Mouse (Mus musculus): ENCODE results near the gene Ddx17. TPM values are rescaled to one million over a fixed set of nuclear protein-coding genes. Genes with fewer than 3 reads are reported as not detected.

Ddx17 gene
- 26.9 and 28.8 TPM in 2 replicates for polyA plus RNA-seq (2015; fragmentation: Nextera tagmentation; extraction: Ambion mirVana)

- peaks cover 31% of the 10 kb centered on the region for H3K36me3 ChIP-seq
- peaks cover 31% of the 10 kb centered on the region for H3K4me1 ChIP-seq
Measured at GRCm38 (mm10) chr15:79546410-79547288, at the start of gene Ddx17. Gene Ddx17, minus strand, starts transcription at chr15:79546741.

GRCm38 (mm10) chr15:79581581-79581980, 35.0 kb upstream of the Ddx17 start:
- WGBS, result 55% methylated on average over 1 of the region's 1 CpGs
- H3K4me1 ChIP-seq, result no peaks in the 10 kb centered on the region
- no peak overlapping the region for H3K27ac ChIP-seq (replicated peaks)
- no peaks in the 10 kb centered on the region for H3K9me3 ChIP-seq
- no peaks in the 10 kb centered on the region for H3K36me3 ChIP-seq
- H3K4me2 ChIP-seq, result no peak overlapping the region
- H3K27me3 ChIP-seq (replicated peaks), result no peaks in the 10 kb centered on the region
- ATAC-seq (ENCODE audit: extremely low read depth, insufficient number of reproducible peaks, low FRiP score, low TSS enrichment), result no peak
- H3K4me3 ChIP-seq, result no peak overlapping the region
- H3K9ac ChIP-seq, result no peak overlapping the region

More at GRCm38 (mm10) chr15:79546410-79547288, at the start of gene Ddx17:
- 2% methylated on average over 84 of the region's 84 CpGs for WGBS
- Histone ChIP-seq H3K4me2 (peak within 1 kb of the TSS; percentile 80), H3K9me3 (no peaks in the 10 kb centered on the region), H3K4me3 (peak within 1 kb of the TSS; percentile 78), H3K27ac (replicated peaks) (peak within 1 kb of the TSS; percentile 99), H3K27me3 (replicated peaks) (peaks cover 19% of the 10 kb centered on the region), H3K9ac (peak within 1 kb of the TSS; percentile 98)
- peak; percentile 96 for ATAC-seq (ENCODE audit: extremely low read depth, insufficient number of reproducible peaks, low FRiP score, low TSS enrichment)

GRCm38 (mm10) chr15:79577671-79578426, 31.3 kb upstream of the Ddx17 start:
- Histone ChIP-seq H3K4me2 (no peak overlapping the region), H3K9ac (no peak overlapping the region), H3K27me3 (replicated peaks) (no peaks in the 10 kb centered on the region), H3K27ac (replicated peaks) (no peak overlapping the region), H3K36me3 (no peaks in the 10 kb centered on the region), H3K4me3 (no peak overlapping the region), H3K9me3 (no peaks in the 10 kb centered on the region), H3K4me1 (no peaks in the 10 kb centered on the region)
- WGBS, result 58% methylated on average over 6 of the region's 6 CpGs
- ATAC-seq (ENCODE audit: extremely low read depth, insufficient number of reproducible peaks, low FRiP score, low TSS enrichment), result no peak

- Histone ChIP-seq H3K4me1 (no peaks in the 10 kb centered on the region), H3K4me3 (no peak overlapping the region), H3K27ac (replicated peaks) (no peak overlapping the region), H3K27me3 (replicated peaks) (no peaks in the 10 kb centered on the region), H3K36me3 (no peaks in the 10 kb centered on the region), H3K4me2 (no peak overlapping the region), H3K9ac (no peak overlapping the region), H3K9me3 (no peaks in the 10 kb centered on the region)
- 72% methylated on average over 2 of the region's 2 CpGs for WGBS
- ATAC-seq (ENCODE audit: extremely low read depth, insufficient number of reproducible peaks, low FRiP score, low TSS enrichment), result no peak
Measured at GRCm38 (mm10) chr15:79576947-79577346, 30.4 kb upstream of the Ddx17 start.

GRCm38 (mm10) chr15:79575543-79576222, 29.1 kb upstream of the Ddx17 start:
- no peak overlapping the region for H3K4me3 ChIP-seq
- H3K4me2 ChIP-seq, result no peak overlapping the region
- no peaks in the 10 kb centered on the region for H3K9me3 ChIP-seq
- no peaks in the 10 kb centered on the region for H3K36me3 ChIP-seq
- no peaks in the 10 kb centered on the region for H3K27me3 ChIP-seq (replicated peaks)
- 31% methylated on average over 1 of the region's 1 CpGs for WGBS
- no peak overlapping the region for H3K27ac ChIP-seq (replicated peaks)
- no peaks in the 10 kb centered on the region for H3K4me1 ChIP-seq
- no peak overlapping the region for H3K9ac ChIP-seq
- ATAC-seq (ENCODE audit: extremely low read depth, insufficient number of reproducible peaks, low FRiP score, low TSS enrichment), result no peak

GRCm38 (mm10) chr15:79562417-79562816, 15.9 kb upstream of the Ddx17 start:
- H3K36me3 ChIP-seq, result no peaks in the 10 kb centered on the region
- H3K4me3 ChIP-seq, result no peak overlapping the region
- H3K27ac ChIP-seq (replicated peaks), result peak overlapping the region; percentile 46
- H3K4me2 ChIP-seq, result peak overlapping the region; percentile 42
- no peak for ATAC-seq (ENCODE audit: extremely low read depth, insufficient number of reproducible peaks, low FRiP score, low TSS enrichment)
- 50% methylated on average over 9 of the region's 9 CpGs for WGBS
- H3K9me3 ChIP-seq, result no peaks in the 10 kb centered on the region
- H3K9ac ChIP-seq, result no peak overlapping the region
- peaks cover 16% of the 10 kb centered on the region for H3K4me1 ChIP-seq
- H3K27me3 ChIP-seq (replicated peaks), result no peaks in the 10 kb centered on the region

GRCm38 (mm10) chr15:79559649-79560048, 13.1 kb upstream of the Ddx17 start:
- no peak overlapping the region for H3K4me2 ChIP-seq
- no peak for ATAC-seq (ENCODE audit: extremely low read depth, insufficient number of reproducible peaks, low FRiP score, low TSS enrichment)
- H3K36me3 ChIP-seq, result no peaks in the 10 kb centered on the region
- H3K27me3 ChIP-seq (replicated peaks), result no peaks in the 10 kb centered on the region
- H3K4me3 ChIP-seq, result no peak overlapping the region
- no peaks in the 10 kb centered on the region for H3K9me3 ChIP-seq
- H3K4me1 ChIP-seq, result peaks cover 16% of the 10 kb centered on the region
- H3K27ac ChIP-seq (replicated peaks), result no peak overlapping the region
- no peak overlapping the region for H3K9ac ChIP-seq
- 53% methylated on average over 3 of the region's 3 CpGs for WGBS

GRCm38 (mm10) chr15:79552566-79552965, 6.0 kb upstream of the Ddx17 start:
- 63% methylated on average over 5 of the region's 5 CpGs for WGBS
- H3K9me3 ChIP-seq, result no peaks in the 10 kb centered on the region
- ATAC-seq (ENCODE audit: extremely low read depth, insufficient number of reproducible peaks, low FRiP score, low TSS enrichment), result no peak
- H3K4me1 ChIP-seq, result no peaks in the 10 kb centered on the region
- no peak overlapping the region for H3K4me2 ChIP-seq
- no peak overlapping the region for H3K4me3 ChIP-seq
- H3K9ac ChIP-seq, result no peak overlapping the region
- peaks cover 32% of the 10 kb centered on the region for H3K27me3 ChIP-seq (replicated peaks)
- H3K27ac ChIP-seq (replicated peaks), result no peak overlapping the region
- H3K36me3 ChIP-seq, result no peaks in the 10 kb centered on the region

GRCm38 (mm10) chr15:79548226-79548625, 1.7 kb upstream of the Ddx17 start:
- Histone ChIP-seq H3K9me3 (no peaks in the 10 kb centered on the region), H3K4me2 (no peak overlapping the region), H3K9ac (no peak overlapping the region), H3K27ac (replicated peaks) (no peak overlapping the region), H3K27me3 (replicated peaks) (peaks cover 26% of the 10 kb centered on the region), H3K4me3 (no peak overlapping the region), H3K36me3 (peaks cover 15% of the 10 kb centered on the region), H3K4me1 (peaks cover 22% of the 10 kb centered on the region)
- 95% methylated on average over 2 of the region's 2 CpGs for WGBS
- ATAC-seq (ENCODE audit: extremely low read depth, insufficient number of reproducible peaks, low FRiP score, low TSS enrichment), result no peak

GRCm38 (mm10) chr15:79547289-79547820, 814 bp upstream of the Ddx17 start:
- Histone ChIP-seq H3K27ac (replicated peaks) (peak overlapping the region; percentile 95), H3K27me3 (replicated peaks) (peaks cover 22% of the 10 kb centered on the region), H3K4me1 (peaks cover 26% of the 10 kb centered on the region), H3K4me2 (peak overlapping the region; percentile 80), H3K36me3 (peaks cover 24% of the 10 kb centered on the region), H3K4me3 (peak overlapping the region; percentile 78), H3K9me3 (no peaks in the 10 kb centered on the region), H3K9ac (peak overlapping the region; percentile 78)
- no peak for ATAC-seq (ENCODE audit: extremely low read depth, insufficient number of reproducible peaks, low FRiP score, low TSS enrichment)
- WGBS, result 75% methylated on average over 17 of the region's 17 CpGs

GRCm38 (mm10) chr15:79545921-79546399, 581 bp downstream of the Ddx17 start:
- H3K27me3 ChIP-seq (replicated peaks), result peaks cover 16% of the 10 kb centered on the region
- H3K27ac ChIP-seq (replicated peaks), result peak overlapping the region; percentile 99
- peaks cover 37% of the 10 kb centered on the region for H3K36me3 ChIP-seq
- peak overlapping the region; percentile 78 for H3K4me3 ChIP-seq
- peak overlapping the region; percentile 98 for H3K9ac ChIP-seq
- no peaks in the 10 kb centered on the region for H3K9me3 ChIP-seq
- peak; percentile 70 for ATAC-seq (ENCODE audit: extremely low read depth, insufficient number of reproducible peaks, low FRiP score, low TSS enrichment)
- peaks cover 35% of the 10 kb centered on the region for H3K4me1 ChIP-seq
- peak overlapping the region; percentile 80 for H3K4me2 ChIP-seq
- WGBS, result 0% methylated on average over 52 of the region's 52 CpGs

Data from heart, embryonic 13.5 days (tissue).